ENCODE assay signal across 15 mouse cellular contexts in the genomic region with DNA sequence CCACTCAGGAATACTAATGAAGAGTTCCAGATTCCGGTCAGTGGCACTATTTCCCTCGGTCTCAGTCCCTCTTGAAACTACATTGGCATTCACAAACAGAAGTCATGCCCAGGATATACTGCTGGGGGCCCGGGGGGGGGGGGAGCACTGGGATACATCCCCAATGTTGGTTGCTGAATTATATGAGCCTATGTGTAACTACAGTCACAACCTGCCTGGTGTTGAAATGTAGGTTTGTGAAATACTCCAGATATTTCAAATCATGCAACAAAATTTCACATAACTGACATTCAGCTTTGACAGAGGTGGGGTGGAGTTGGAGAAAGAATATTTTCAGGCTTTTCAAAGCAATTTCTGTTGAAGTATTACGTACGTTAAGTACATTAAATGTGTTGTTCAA.
"Had no signal": no experiment of that assay in that cellular context is flagged by ENCODE, and none has a peak within 500 bp of the region (broad histone marks: within the 10 kb centered on the region; RNA-seq: fewer than 3 reads in every experiment).

No protein-coding gene starts in this region.

- H3K4me1 ChIP-seq: neural tube, embryonic 13.5 days; neural tube, embryonic 15.5 days; stomach, embryonic 15.5 days had no signal

- H3K4me2 ChIP-seq: neural tube, embryonic 13.5 days; neural tube, embryonic 15.5 days; stomach, embryonic 15.5 days had no signal

- DNase-seq: retina, postnatal 1 day; right cerebral cortex, adult 18-20 months; right cerebral cortex, postnatal 14 days; right cerebral cortex, postnatal 4 days; spleen, adult 18-20 months; thymus, adult 18-20 months; thymus, adult 2 months; thymus, postnatal 14 days; thymus, postnatal 25 days; thymus, postnatal 36 days; thymus, postnatal 4 days had no signal

- H3K27ac ChIP-seq: neural tube, embryonic 13.5 days; neural tube, embryonic 15.5 days; stomach, embryonic 15.5 days; stomach, postnatal 0 days had no signal

- H3K36me3 ChIP-seq: neural tube, embryonic 13.5 days; neural tube, embryonic 15.5 days; stomach, embryonic 15.5 days had no signal

- H3K27me3 ChIP-seq: neural tube, embryonic 15.5 days; stomach, embryonic 15.5 days had no signal

- H3K4me3 ChIP-seq: neural tube, embryonic 13.5 days; neural tube, embryonic 15.5 days; stomach, embryonic 15.5 days had no signal

- H3K9me3 ChIP-seq: neural tube, embryonic 13.5 days; neural tube, embryonic 15.5 days; stomach, embryonic 15.5 days had no signal

- H3K9ac ChIP-seq: neural tube, embryonic 13.5 days; neural tube, embryonic 15.5 days; stomach, embryonic 15.5 days had no signal
